Mouse (Mus musculus) lung, embryonic 15.5 days (tissue): ENCODE measurements around the gene Tmem150a. TPM values are rescaled to one million over a fixed set of nuclear protein-coding genes. Genes with fewer than 3 reads are reported as not detected.

Source experiments
- ATAC-seq: fragments of 200-750 bp; cut with Nextera tagmentation; 2 replicates; pipeline ENCODE4 v1.8.0; 2017; ENCODE audit warnings: moderate number of reproducible peaks, borderline replicate concordance; ENCODE audit not compliant: low FRiP score, low TSS enrichment; ENCODE audit errors: extremely low read depth
- H3K27ac ChIP-seq: fragments of 300-500 bp; sonication (generic); 2 replicates; pipeline ENCODE4 v1.5.1; 2015; ENCODE audit warnings: moderate library complexity, mild to moderate bottlenecking, inconsistent platforms
- H3K27me3 ChIP-seq: fragments of 300-500 bp; sonication (generic); 2 replicates; pipeline ENCODE4 v1.6.1; 2015; ENCODE audit warnings: inconsistent platforms
- H3K36me3 ChIP-seq: fragments of 300-500 bp; sonication (generic); 2 replicates; pipeline ENCODE4 v1.6.1; 2015; ENCODE audit warnings: inconsistent platforms
- H3K4me1 ChIP-seq: fragments of 300-500 bp; sonication (generic); 2 replicates; pipeline ENCODE4 v1.6.1; 2015; ENCODE audit warnings: inconsistent platforms
- H3K4me2 ChIP-seq: fragments of 300-500 bp; sonication (generic); 2 replicates; pipeline ENCODE4 v1.6.1; 2015; ENCODE audit warnings: inconsistent platforms, mild to moderate bottlenecking, moderate library complexity
- H3K4me3 ChIP-seq: fragments of 300-500 bp; sonication (generic); 2 replicates; pipeline ENCODE4 v1.5.1; 2015; ENCODE audit warnings: mild to moderate bottlenecking, inconsistent platforms
- H3K9ac ChIP-seq: fragments of 300-500 bp; sonication (generic); 2 replicates; pipeline ENCODE4 v1.6.1; 2015; ENCODE audit warnings: inconsistent platforms
- H3K9me3 ChIP-seq: fragments of 300-500 bp; sonication (generic); 2 replicates; pipeline ENCODE4 v1.6.1; 2016; ENCODE audit warnings: inconsistent platforms
- WGBS: fragments of 180-500 bp; shearing (Covaris S2); methylation state at CpG from one replicate; pipeline ENCODE4 v1.1.7; 2015; 5-methylcytosine and 5-hydroxymethylcytosine counted together
- polyA plus RNA-seq: library from polyadenylated mRNA; unstranded; fragments of >200 nt; fragmentation: Nextera tagmentation; extraction: Ambion mirVana; gene quantifications from 2 replicates; pipeline ENCODE4 v1.2.1, GENCODE M21; 2015

Tmem150a gene
- polyA plus RNA-seq, 1 experiment from 2014 or later: 12.1 TPM

- Histone ChIP-seq H3K4me1 (peaks cover 65% of the 10 kb centered on the region), H3K36me3 (peaks cover 22% of the 10 kb centered on the region), H3K9me3 (no peaks in the 10 kb centered on the region), H3K27me3 (no peaks in the 10 kb centered on the region), H3K9ac (peak overlapping the region; percentile 60), H3K27ac (0 out of 2 replicates have a peak overlapping the region, but pooled peaks have one; percentile 41), H3K4me2 (peak overlapping the region; percentile 97), H3K4me3 (peak overlapping the region; percentile 62)
- WGBS: 37% methylated on average over 7 of the region's 8 CpGs
- no peak for ATAC-seq
Measured at GRCm38 (mm10) chr6:72356001-72356532, 820 bp downstream of the Tmem150a start.

GRCm38 (mm10) chr6:72357164-72358079, 2.2 kb downstream of the Tmem150a start:
- H3K27ac ChIP-seq: no peak overlapping the region
- H3K36me3 ChIP-seq: peaks cover 22% of the 10 kb centered on the region
- no peaks in the 10 kb centered on the region for H3K27me3 ChIP-seq
- H3K4me1 ChIP-seq: peaks cover 60% of the 10 kb centered on the region
- no peak overlapping the region for H3K4me3 ChIP-seq
- H3K9ac ChIP-seq: no peak overlapping the region
- no peaks in the 10 kb centered on the region for H3K9me3 ChIP-seq
- 58% methylated on average over 5 of the region's 5 CpGs for WGBS
- H3K4me2 ChIP-seq: no peak overlapping the region
- ATAC-seq: no peak

GRCm38 (mm10) chr6:72358086-72358764, 3.0 kb downstream of the Tmem150a start:
- Histone ChIP-seq H3K27ac (no peak overlapping the region), H3K27me3 (no peaks in the 10 kb centered on the region), H3K4me1 (peaks cover 58% of the 10 kb centered on the region), H3K4me3 (no peak overlapping the region), H3K9ac (no peak overlapping the region), H3K36me3 (peaks cover 22% of the 10 kb centered on the region), H3K9me3 (no peaks in the 10 kb centered on the region), H3K4me2 (no peak overlapping the region)
- WGBS: 90% methylated on average over 6 of the region's 10 CpGs
- ATAC-seq: no peak

- Histone ChIP-seq H3K36me3 (peaks cover 22% of the 10 kb centered on the region), H3K4me1 (peaks cover 53% of the 10 kb centered on the region), H3K9ac (no peak overlapping the region), H3K4me2 (no peak overlapping the region), H3K4me3 (no peak overlapping the region), H3K9me3 (no peaks in the 10 kb centered on the region), H3K27ac (no peak overlapping the region), H3K27me3 (no peaks in the 10 kb centered on the region)
- ATAC-seq: no peak
- 63% methylated on average over 2 of the region's 2 CpGs for WGBS
Measured at GRCm38 (mm10) chr6:72359343-72359742, 4.1 kb downstream of the Tmem150a start.

GRCm38 (mm10) chr6:72359891-72360598, 4.8 kb downstream of the Tmem150a start:
- H3K27ac ChIP-seq: no peak overlapping the region
- H3K4me3 ChIP-seq: 0 out of 2 replicates have a peak overlapping the region, but pooled peaks have one; percentile 6
- no peaks in the 10 kb centered on the region for H3K27me3 ChIP-seq
- peak overlapping the region; percentile 71; the same call in 1 of the 2 replicates for H3K9ac ChIP-seq
- no peak for ATAC-seq
- H3K9me3 ChIP-seq: no peaks in the 10 kb centered on the region
- peaks cover 22% of the 10 kb centered on the region for H3K36me3 ChIP-seq
- H3K4me2 ChIP-seq: peak overlapping the region; percentile 72
- WGBS: 64% methylated on average over 11 of the region's 11 CpGs
- peaks cover 46% of the 10 kb centered on the region for H3K4me1 ChIP-seq

GRCm38 (mm10) chr6:72360599-72360935, 5.3 kb downstream of the Tmem150a start:
- no peak overlapping the region for H3K27ac ChIP-seq
- H3K36me3 ChIP-seq: peaks cover 22% of the 10 kb centered on the region
- H3K9ac ChIP-seq: peak overlapping the region; percentile 71; the same call in 1 of the 2 replicates
- H3K4me3 ChIP-seq: peak overlapping the region; percentile 77; the same call in 1 of the 2 replicates
- no peaks in the 10 kb centered on the region for H3K9me3 ChIP-seq
- peak overlapping the region; percentile 72 for H3K4me2 ChIP-seq
- ATAC-seq: no peak
- H3K4me1 ChIP-seq: peaks cover 45% of the 10 kb centered on the region
- H3K27me3 ChIP-seq: no peaks in the 10 kb centered on the region
- 38% methylated on average over 7 of the region's 7 CpGs for WGBS

- peaks cover 39% of the 10 kb centered on the region for H3K4me1 ChIP-seq
- H3K4me2 ChIP-seq: peak overlapping the region; percentile 72
- peaks cover 22% of the 10 kb centered on the region for H3K36me3 ChIP-seq
- H3K9ac ChIP-seq: peak overlapping the region; percentile 71
- peak overlapping the region; percentile 77 for H3K4me3 ChIP-seq
- WGBS: 38% methylated on average over 5 of the region's 5 CpGs
- ATAC-seq: no peak
- H3K27me3 ChIP-seq: no peaks in the 10 kb centered on the region
- no peaks in the 10 kb centered on the region for H3K9me3 ChIP-seq
- peak overlapping the region; percentile 29; the same call in 1 of the 2 replicates for H3K27ac ChIP-seq
Measured at GRCm38 (mm10) chr6:72361121-72361551, 5.9 kb downstream of the Tmem150a start.

GRCm38 (mm10) chr6:72362132-72363028, 7.1 kb downstream of the Tmem150a start:
- peak overlapping the region; percentile 86 for H3K27ac ChIP-seq
- H3K9me3 ChIP-seq: no peaks in the 10 kb centered on the region
- peak; percentile 97 for ATAC-seq
- peak overlapping the region; percentile 74 for H3K4me2 ChIP-seq
- H3K36me3 ChIP-seq: peaks cover 22% of the 10 kb centered on the region
- peaks cover 33% of the 10 kb centered on the region for H3K4me1 ChIP-seq
- H3K27me3 ChIP-seq: no peaks in the 10 kb centered on the region
- peak overlapping the region; percentile 77 for H3K4me3 ChIP-seq
- WGBS: under 1% methylated on average over 42 of the region's 42 CpGs
- peak overlapping the region; percentile 71 for H3K9ac ChIP-seq

- Histone ChIP-seq H3K9me3 (no peaks in the 10 kb centered on the region), H3K27me3 (no peaks in the 10 kb centered on the region), H3K9ac (no peak overlapping the region), H3K4me1 (peaks cover 31% of the 10 kb centered on the region), H3K27ac (no peak overlapping the region), H3K4me3 (no peak overlapping the region), H3K36me3 (peaks cover 13% of the 10 kb centered on the region), H3K4me2 (no peak overlapping the region)
- no peak for ATAC-seq
- WGBS: 41% methylated on average over 7 of the region's 7 CpGs
Measured at GRCm38 (mm10) chr6:72364009-72364408, 8.8 kb downstream of the Tmem150a start.

- Histone ChIP-seq H3K4me2 (no peak overlapping the region), H3K27me3 (no peaks in the 10 kb centered on the region), H3K9ac (no peak overlapping the region), H3K4me3 (no peak overlapping the region), H3K36me3 (0 out of 2 replicates have a peak, but pooled peaks cover 4% of the 10 kb centered on the region), H3K27ac (no peak overlapping the region), H3K9me3 (no peaks in the 10 kb centered on the region), H3K4me1 (peaks cover 29% of the 10 kb centered on the region)
- no peak for ATAC-seq
- 58% methylated on average over 6 of the region's 6 CpGs for WGBS
Measured at GRCm38 (mm10) chr6:72364985-72365384, 9.7 kb downstream of the Tmem150a start.
